Mouse (Mus musculus) left cerebral cortex, postnatal 25 days (tissue): ENCODE measurements at regions not wholly inside any gene's neighbourhood (a gene's known extent, or its start where the extent isn't known, plus 50 kb on each side); places are given as distances from the start of the nearest gene placed in this dataset.
"Not testable (repeated sequence)": the region's sequence is repeated elsewhere in the genome, so short reads cannot be mapped to it uniquely, and the experiment has no call there.

Source experiments
- DNase-seq, 2 experiments: peaks; one replicate each; pipeline ENCODE4 v3.0.0; 2022; ENCODE audit warnings: low spot score in 2 of 2, mixed read lengths in 1 of 2
- intact Hi-C: fragments of 180-260 bp; cut with DNase I; formaldehyde crosslinking; loops from one replicate; pipeline ENCODE4 v1.15.1; 2025

DNA sequence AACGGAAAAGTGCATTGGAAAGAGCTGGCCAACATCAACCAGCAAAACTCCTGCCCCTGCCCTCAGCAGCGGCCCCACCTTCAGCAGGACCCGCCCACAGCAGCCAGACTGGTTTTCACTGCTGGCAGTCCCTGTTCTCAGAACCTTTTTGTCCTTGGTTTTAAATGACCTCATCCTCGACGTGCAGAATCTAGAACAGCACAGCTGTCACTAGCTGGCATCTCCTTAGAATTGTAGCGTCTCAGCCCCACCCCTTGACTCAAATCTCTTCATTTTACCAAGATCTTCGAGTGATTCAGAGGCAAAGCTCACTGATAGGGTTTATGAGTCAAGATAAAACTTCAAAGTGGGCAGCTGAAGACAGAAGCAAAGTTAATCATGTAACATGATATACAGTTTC is 57.8 kb upstream of the Akap13 start:
- DNase-seq = peak in 1 of 2 experiments; percentile 52
- intact Hi-C loops = no loop called here

DNA sequence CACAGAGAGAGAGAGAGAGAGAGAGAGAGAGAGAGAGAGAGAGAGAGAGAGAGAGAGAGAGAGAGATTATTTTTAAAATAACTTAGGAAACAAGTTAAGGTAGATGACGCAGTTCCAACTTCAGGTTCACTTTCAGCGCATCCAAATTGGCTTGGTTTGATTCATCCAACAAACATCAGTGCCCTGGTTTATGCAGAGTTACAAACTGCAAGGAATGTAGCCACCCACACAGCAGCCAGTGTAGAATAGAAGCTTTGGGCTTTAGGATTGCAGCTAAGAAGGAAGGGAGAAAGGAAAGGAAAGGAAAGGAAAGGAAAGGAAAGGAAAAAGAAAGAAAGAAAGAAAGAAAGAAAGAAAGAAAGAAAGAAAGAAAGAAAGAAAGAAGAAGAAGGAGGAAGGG is 56.9 kb upstream of the Akap13 start:
- intact Hi-C loops = not testable (repeated sequence)
- DNase-seq = peak; percentile 14 to 82

DNA sequence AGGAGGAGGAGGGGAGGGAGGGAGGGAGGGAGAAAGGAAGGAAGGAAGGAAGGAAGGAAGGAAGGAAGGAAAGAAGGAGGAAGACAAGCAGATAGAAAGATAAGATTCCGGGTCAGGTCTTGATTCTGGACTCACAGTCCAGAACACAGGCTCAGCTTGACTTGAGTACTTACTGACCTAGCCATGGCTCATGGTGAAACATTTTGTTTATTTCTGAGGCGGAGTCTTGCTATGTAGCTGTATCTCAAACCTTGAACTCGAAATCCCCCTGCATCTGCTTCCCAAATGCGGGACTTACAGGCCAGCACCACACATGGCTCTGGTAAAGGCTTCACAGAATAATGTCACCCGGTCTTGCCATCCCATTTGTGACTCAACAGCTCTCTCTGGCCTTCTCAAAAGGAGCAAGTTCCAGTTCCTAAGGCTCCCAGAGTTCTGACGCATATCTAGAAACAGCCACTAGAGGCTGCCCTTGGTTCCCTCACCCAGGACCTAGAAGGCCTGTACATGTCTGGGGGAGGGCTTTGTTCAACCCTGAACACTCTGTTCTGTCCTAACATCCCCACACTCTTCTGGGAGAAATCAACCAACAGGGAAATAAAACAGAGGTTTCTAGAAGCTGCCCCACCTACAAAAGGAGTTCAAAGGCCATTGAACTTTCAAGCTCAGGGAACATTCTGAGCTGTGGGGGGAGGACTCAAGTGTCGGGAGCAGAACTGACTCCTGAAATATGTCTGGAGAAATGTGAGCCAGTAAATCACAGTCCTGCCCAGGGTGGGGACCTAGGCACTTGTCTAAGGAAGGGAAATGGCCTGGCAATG is 56.2 kb upstream of the Akap13 start:
- DNase-seq = peak; percentile 34 to 52
- intact Hi-C loops = no loop called here

DNA sequence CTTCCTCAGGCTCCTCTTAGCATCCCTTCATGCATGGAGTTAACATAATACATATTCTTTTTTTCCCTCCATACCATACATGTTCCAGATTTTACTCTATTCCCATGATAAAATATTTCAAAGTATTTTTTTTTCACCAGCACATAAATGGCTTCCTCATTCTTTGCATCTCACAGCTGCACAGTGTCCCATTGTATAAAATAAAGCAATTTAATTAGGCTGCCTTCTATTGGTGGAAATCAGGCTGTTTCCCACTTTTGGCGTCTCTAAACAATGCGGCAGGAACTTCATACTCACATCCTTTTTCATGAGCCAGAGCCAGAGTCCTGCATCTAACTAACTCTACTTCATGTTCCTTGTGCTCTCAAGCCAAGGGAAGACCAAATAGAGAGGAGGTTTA is 54.9 kb upstream of the Akap13 start:
- no peak for DNase-seq
- intact Hi-C loops = no loop called here

DNA sequence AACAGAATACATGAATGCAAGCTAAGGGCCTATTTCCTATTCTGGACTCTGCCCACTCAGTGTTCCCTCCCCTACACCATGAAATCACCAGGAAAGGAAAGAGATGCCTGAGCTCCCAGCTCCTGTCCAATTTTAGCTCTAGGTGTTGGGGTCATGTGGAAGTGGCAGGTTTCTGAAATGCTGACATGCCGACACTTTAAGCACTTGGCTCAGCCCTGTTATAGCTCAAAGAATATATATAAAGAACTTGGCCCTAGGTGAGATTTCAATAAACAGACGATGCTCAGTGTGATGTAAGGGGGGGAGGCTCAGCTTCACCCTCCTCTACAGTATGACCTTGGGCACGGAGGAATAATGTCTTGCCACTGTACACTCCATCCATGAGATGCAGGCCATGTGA is 50.4 kb upstream of the Akap13 start:
- peak in 1 of 2 experiments; percentile 35 for DNase-seq
- intact Hi-C loops = no loop called here
